Mouse (Mus musculus) heart, embryonic 14.5 days (tissue): ENCODE data around the gene P2rx7. TPM values are rescaled to one million over a fixed set of nuclear protein-coding genes. Genes with fewer than 3 reads are reported as not detected.

Experiments
- ATAC-seq: fragments of 200-750 bp; cut with Nextera tagmentation; 2 replicates; pipeline ENCODE4 v1.8.0; 2017; ENCODE audit warnings: low read depth, moderate TSS enrichment; ENCODE audit not compliant: insufficient number of reproducible peaks, insufficient read depth, low FRiP score
- H3K27ac ChIP-seq, 2 experiments: fragments of 200-500 bp in 1 of 2; fragments of 300-500 bp in 1 of 2; sonication (generic) in 1 of 2; replicated peaks in 1 of 2; 2 replicates each; pipeline ENCODE4 v1.5.1; 2012 to 2014; ENCODE audit warnings: low read depth in 2 of 2, low read length in 2 of 2, control low read depth in 1 of 2, mild to moderate bottlenecking in 1 of 2, mixed read lengths in 1 of 2; ENCODE audit not compliant: control insufficient read depth in 1 of 2, insufficient read depth in 1 of 2
- H3K27me3 ChIP-seq: fragments of 300-500 bp; sonication (generic); 2 replicates; pipeline ENCODE4 v1.6.1; 2014; ENCODE audit warnings: mild to moderate bottlenecking, low read length, control low read depth; ENCODE audit not compliant: control insufficient read depth, insufficient read depth
- H3K36me3 ChIP-seq: fragments of 300-500 bp; sonication (generic); 2 replicates; pipeline ENCODE4 v1.6.1; 2014; ENCODE audit warnings: mild to moderate bottlenecking, control low read depth, low read length, mixed read lengths; ENCODE audit not compliant: control insufficient read depth, insufficient read depth
- H3K4me1 ChIP-seq, 2 experiments: fragments of 200-500 bp in 1 of 2; fragments of 300-500 bp in 1 of 2; sonication (generic) in 1 of 2; 2 replicates each; pipeline ENCODE4 v1.6.1; 2012 to 2014; ENCODE audit warnings: low read length in 2 of 2, control low read depth in 1 of 2, mixed read lengths in 1 of 2; ENCODE audit not compliant: control insufficient read depth in 2 of 2, insufficient read depth in 2 of 2
- H3K4me2 ChIP-seq: fragments of 300-500 bp; sonication (generic); 2 replicates; pipeline ENCODE4 v1.6.1; 2014; ENCODE audit warnings: mild to moderate bottlenecking, low read length
- H3K4me3 ChIP-seq, 2 experiments: fragments of 200-500 bp in 1 of 2; fragments of 300-500 bp in 1 of 2; sonication (generic) in 1 of 2; 2 replicates each; pipeline ENCODE4 v1.5.1; 2012 to 2014; ENCODE audit warnings: low read length in 2 of 2, mild to moderate bottlenecking in 2 of 2, control low read depth in 1 of 2, low read depth in 1 of 2, moderate library complexity in 1 of 2; ENCODE audit not compliant: control insufficient read depth in 1 of 2, insufficient read depth in 1 of 2
- H3K9ac ChIP-seq: fragments of 300-500 bp; sonication (generic); 2 replicates; pipeline ENCODE4 v1.6.1; 2014; ENCODE audit warnings: mild to moderate bottlenecking, low read length
- H3K9me3 ChIP-seq: fragments of 300-500 bp; sonication (generic); 2 replicates; pipeline ENCODE4 v1.6.1; 2016; ENCODE audit warnings: low read length, control low read depth; ENCODE audit not compliant: control insufficient read depth
- WGBS: fragments of 180-500 bp; shearing (Covaris S2); extraction: QIAGEN DNeasy Blood & Tissue Kit; methylation state at CpG from one replicate; pipeline ENCODE4 v1.1.7; 2014; 5-methylcytosine and 5-hydroxymethylcytosine counted together
- polyA plus RNA-seq: library from polyadenylated mRNA; unstranded; fragments of >200 nt; fragmentation: Nextera tagmentation; extraction: Ambion mirVana; gene quantifications from 2 replicates; pipeline ENCODE4 v1.2.1, GENCODE M21; 2014

P2rx7 gene
- polyA plus RNA-seq, 1 experiment from 2014 or later: 1.4 TPM

GRCm38 (mm10) chr5:122619686-122620296 is 23.9 kb upstream of the P2rx7 start:
- Histone ChIP-seq H3K4me1 (peaks cover 28 to 46% of the 10 kb centered on the region in 2 experiments), H3K4me3 (no peak overlapping the region), H3K9ac (peak overlapping the region; percentile 22; the same call in 1 of the 2 replicates), H3K9me3 (no peaks in the 10 kb centered on the region), H3K36me3 (no peaks in the 10 kb centered on the region), H3K4me2 (no peak overlapping the region; the same call in 1 of the 2 replicates), H3K27me3 (no peaks in the 10 kb centered on the region), H3K27ac (peak overlapping the region; percentile 92 to 99)
- no peak for ATAC-seq
- WGBS: 40% methylated on average over 9 of the region's 9 CpGs

GRCm38 (mm10) chr5:122621376-122621886 is 22.3 kb upstream of the P2rx7 start:
- H3K27ac ChIP-seq: peak overlapping the region; percentile 92 to 99
- no peaks in the 10 kb centered on the region for H3K27me3 ChIP-seq
- H3K36me3 ChIP-seq: no peaks in the 10 kb centered on the region
- H3K9me3 ChIP-seq: no peaks in the 10 kb centered on the region
- WGBS: 7% methylated on average over 7 of the region's 7 CpGs
- peak overlapping the region; percentile 16; the same call in 1 of the 2 replicates for H3K4me2 ChIP-seq
- H3K4me1 ChIP-seq: peaks cover 30 to 46% of the 10 kb centered on the region in 2 experiments
- peak overlapping the region; percentile 63 for H3K9ac ChIP-seq
- no peak overlapping the region for H3K4me3 ChIP-seq
- ATAC-seq: peak; percentile 93

GRCm38 (mm10) chr5:122622526-122622925 is 21.2 kb upstream of the P2rx7 start:
- WGBS: 89% methylated on average over 5 of the region's 5 CpGs
- Histone ChIP-seq H3K4me2 (no peak overlapping the region), H3K4me1 (peaks cover 31 to 50% of the 10 kb centered on the region in 2 experiments), H3K9me3 (no peaks in the 10 kb centered on the region), H3K27ac (peak overlapping the region; percentile 53 to 99; a peak in 3 of 4 replicates), H3K27me3 (no peaks in the 10 kb centered on the region), H3K9ac (no peak overlapping the region), H3K4me3 (no peak overlapping the region), H3K36me3 (no peaks in the 10 kb centered on the region)
- ATAC-seq: no peak

DNA sequence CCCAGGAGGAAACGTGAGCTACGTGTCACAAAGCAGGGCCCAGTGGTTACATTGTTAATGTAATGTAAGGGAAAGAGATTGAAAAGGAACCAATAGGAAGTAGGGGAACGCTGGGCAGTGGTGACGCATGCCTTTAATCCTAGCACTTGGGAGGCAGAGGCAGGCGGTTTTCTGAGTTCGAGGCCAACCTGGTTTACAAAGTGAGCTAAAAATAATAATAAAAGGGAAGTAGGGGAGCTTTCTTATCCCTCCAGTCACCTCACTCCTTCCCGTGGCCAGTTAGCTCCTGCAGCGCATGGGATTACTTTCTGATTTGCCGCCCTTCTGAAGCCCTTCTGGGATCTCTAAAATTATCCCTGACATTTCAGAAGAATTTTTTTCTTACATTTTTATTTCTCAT is 19.9 kb upstream of the P2rx7 start:
- Histone ChIP-seq H3K27me3 (no peaks in the 10 kb centered on the region), H3K27ac (no peak overlapping the region), H3K4me3 (no peak overlapping the region), H3K36me3 (no peaks in the 10 kb centered on the region), H3K9ac (no peak overlapping the region), H3K4me2 (no peak overlapping the region), H3K9me3 (no peaks in the 10 kb centered on the region), H3K4me1 (peaks cover 31 to 46% of the 10 kb centered on the region in 2 experiments)
- 77% methylated on average over 9 of the region's 9 CpGs for WGBS
- ATAC-seq: no peak

DNA sequence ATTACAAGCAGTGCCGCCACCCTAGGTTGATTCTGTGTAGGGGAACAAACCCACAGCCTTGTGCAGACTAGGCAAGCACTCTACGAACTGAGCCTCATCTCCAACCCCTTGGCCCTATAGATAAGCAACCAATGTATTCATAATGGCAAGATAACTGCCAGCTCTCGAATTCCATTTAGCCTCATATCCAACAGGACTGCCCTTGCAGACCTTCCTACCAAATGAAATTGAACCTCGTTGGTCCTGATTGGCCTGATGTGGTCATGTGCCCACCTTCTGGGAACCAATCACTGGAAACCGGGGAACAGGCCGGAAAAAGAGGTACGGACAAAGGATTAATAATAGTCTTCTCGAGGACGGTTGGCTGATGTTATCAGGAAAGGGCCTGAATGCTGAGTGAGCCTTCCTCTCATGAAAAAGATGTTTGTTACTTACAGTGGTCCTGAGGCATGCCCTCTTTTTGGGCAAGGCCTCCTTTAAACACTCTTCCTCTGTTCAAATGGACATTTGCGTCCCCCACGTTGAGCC is 18.7 kb upstream of the P2rx7 start:
- WGBS: 79% methylated on average over 11 of the region's 11 CpGs
- Histone ChIP-seq H3K9ac (no peak overlapping the region), H3K4me2 (no peak overlapping the region), H3K9me3 (no peaks in the 10 kb centered on the region), H3K36me3 (no peaks in the 10 kb centered on the region), H3K4me3 (no peak overlapping the region), H3K4me1 (peaks cover 25 to 35% of the 10 kb centered on the region in 2 experiments), H3K27ac (no peak overlapping the region), H3K27me3 (no peaks in the 10 kb centered on the region)
- ATAC-seq: no peak

GRCm38 (mm10) chr5:122625565-122626252 is 18.0 kb upstream of the P2rx7 start:
- 79% methylated on average over 14 of the region's 14 CpGs for WGBS
- Histone ChIP-seq H3K4me2 (no peak overlapping the region), H3K9ac (no peak overlapping the region), H3K27ac (no peak overlapping the region), H3K4me3 (no peak overlapping the region), H3K4me1 (peaks cover 22 to 28% of the 10 kb centered on the region in 2 experiments), H3K27me3 (no peaks in the 10 kb centered on the region), H3K36me3 (no peaks in the 10 kb centered on the region), H3K9me3 (no peaks in the 10 kb centered on the region)
- ATAC-seq: no peak

- peak; percentile 65 for ATAC-seq
- Histone ChIP-seq H3K9me3 (no peaks in the 10 kb centered on the region), H3K9ac (peak overlapping the region; percentile 34; the same call in 1 of the 2 replicates), H3K27ac (0 out of 4 replicates have a peak overlapping the region, but pooled peaks have one; percentile 25 to 42), H3K4me1 (peaks cover 11 to 13% of the 10 kb centered on the region in 2 experiments), H3K4me2 (0 out of 2 replicates have a peak overlapping the region, but pooled peaks have one; percentile 12), H3K4me3 (no peak overlapping the region), H3K27me3 (no peaks in the 10 kb centered on the region), H3K36me3 (no peaks in the 10 kb centered on the region)
- WGBS: 17% methylated on average over 2 of the region's 2 CpGs
Measured at GRCm38 (mm10) chr5:122627243-122627642, 16.5 kb upstream of the P2rx7 start.
